Mouse (Mus musculus) midbrain, postnatal 0 days (tissue): ENCODE measurements around the gene Sigirr. TPM values are rescaled to one million over a fixed set of nuclear protein-coding genes. Genes with fewer than 3 reads are reported as not detected.

Source experiments
- ATAC-seq: fragments of 200-750 bp; cut with Nextera tagmentation; 2 replicates; pipeline ENCODE4 v1.8.0; 2017; ENCODE audit warnings: moderate number of reproducible peaks, mild to moderate bottlenecking, moderate TSS enrichment, moderate library complexity; ENCODE audit not compliant: low FRiP score
- DNase-seq: peaks from one replicate; pipeline ENCODE4 v3.0.0-alpha.2; 2015; ENCODE audit warnings: low spot score
- H3K27ac ChIP-seq: fragments of 300-500 bp; sonication (generic); 2 replicates; pipeline ENCODE4 v1.5.1; 2014; ENCODE audit warnings: low read depth, mild to moderate bottlenecking, low read length, mixed read lengths
- H3K27me3 ChIP-seq: fragments of 300-500 bp; sonication (generic); 2 replicates; pipeline ENCODE4 v1.6.1; 2014; ENCODE audit warnings: low read length, control low read depth, mixed read lengths; ENCODE audit not compliant: insufficient read depth
- H3K36me3 ChIP-seq: fragments of 300-500 bp; sonication (generic); 2 replicates; pipeline ENCODE4 v1.6.1; 2014; ENCODE audit warnings: low read length, control low read depth, mixed read lengths; ENCODE audit not compliant: insufficient read depth
- H3K4me1 ChIP-seq: fragments of 300-500 bp; sonication (generic); 2 replicates; pipeline ENCODE4 v1.6.1; 2014; ENCODE audit warnings: mild to moderate bottlenecking, control low read depth, antibody characterized with exemption, low read length, mixed read lengths; ENCODE audit not compliant: insufficient read depth
- H3K4me2 ChIP-seq: fragments of 300-500 bp; sonication (generic); 2 replicates; pipeline ENCODE4 v1.6.1; 2014; ENCODE audit warnings: low read depth, mild to moderate bottlenecking, low read length, mixed read lengths; ENCODE audit not compliant: poor library complexity, severe bottlenecking
- H3K4me3 ChIP-seq: fragments of 300-500 bp; sonication (generic); 2 replicates; pipeline ENCODE4 v1.5.1; 2014; ENCODE audit warnings: low read depth, mild to moderate bottlenecking, low read length, moderate library complexity
- H3K9ac ChIP-seq: fragments of 300-500 bp; sonication (generic); replicated peaks from 2 replicates; pipeline ENCODE4 v1.6.1; 2014; ENCODE audit warnings: mild to moderate bottlenecking, low read length, moderate library complexity, mixed read lengths; ENCODE audit not compliant: poor library complexity, severe bottlenecking
- H3K9me3 ChIP-seq: fragments of 300-500 bp; sonication (generic); 2 replicates; pipeline ENCODE4 v1.6.1; 2016; ENCODE audit warnings: low read length, control low read depth
- CTCF ChIP-seq: IDR thresholded peaks from 2 replicates; pipeline ENCODE4 v1.5.1; 2016; ENCODE audit warnings: antibody characterized with exemption, mild to moderate bottlenecking
- WGBS: fragments of 180-500 bp; shearing (Covaris S2); extraction: QIAGEN DNeasy Blood & Tissue Kit; methylation state at CpG from one replicate; pipeline ENCODE4 v1.1.7; 2014; 5-methylcytosine and 5-hydroxymethylcytosine counted together
- polyA plus RNA-seq: library from polyadenylated mRNA; unstranded; fragments of >200 nt; fragmentation: Nextera tagmentation; extraction: Ambion mirVana; gene quantifications from 2 replicates; pipeline ENCODE4 v1.2.1, GENCODE M21; 2015
- total RNA-seq: library from RNA; depleted of rRNA; stranded (reverse); fragments of >200 nt; gene quantifications from 2 replicates; pipeline ENCODE4 v1.2.3, GENCODE M21; 2014; rRNA removed

Gene Sigirr
- total and polyA plus RNA-seq, 2 experiments from 2014 or later = 1.8 to 3.9 TPM

GRCm38 (mm10) chr7:141048226-141049218 lies 51.9 kb downstream of the Sigirr start:
- TF ChIP-seq CTCF = peak; percentile 91
- Histone ChIP-seq H3K27ac (peak overlapping the region; percentile 63), H3K27me3 (no peaks in the 10 kb centered on the region), H3K9ac (peak overlapping the region; percentile 52), H3K4me3 (peak overlapping the region; percentile 38), H3K36me3 (no peaks in the 10 kb centered on the region), H3K4me2 (peak overlapping the region; percentile 87), H3K4me1 (no peaks in the 10 kb centered on the region), H3K9me3 (no peaks in the 10 kb centered on the region)
- ATAC-seq (peak; percentile 91), DNase-seq (peak; percentile 94)
- WGBS = 8% methylated on average over 21 of the region's 21 CpGs

- TF ChIP-seq CTCF = no peak
- Histone ChIP-seq H3K27me3 (no peaks in the 10 kb centered on the region), H3K9me3 (no peaks in the 10 kb centered on the region), H3K9ac (peak overlapping the region; percentile 52; the same call in 1 of the 2 replicates), H3K4me1 (no peaks in the 10 kb centered on the region), H3K4me3 (peak overlapping the region; percentile 38), H3K36me3 (no peaks in the 10 kb centered on the region), H3K4me2 (peak overlapping the region; percentile 87), H3K27ac (peak overlapping the region; percentile 63)
- peak; percentile 83 for DNase-seq
- WGBS = 6% methylated on average over 14 of the region's 19 CpGs
- peak; percentile 83 for ATAC-seq
Observed at GRCm38 (mm10) chr7:141047581-141048225, 52.7 kb downstream of the Sigirr start.

- H3K4me3 ChIP-seq = no peak overlapping the region
- WGBS = 72% methylated on average over 6 of the region's 6 CpGs
- no peak for DNase-seq
- H3K27me3 ChIP-seq = no peaks in the 10 kb centered on the region
- ATAC-seq = no peak
- H3K9me3 ChIP-seq = no peaks in the 10 kb centered on the region
- no peak for TF ChIP-seq CTCF
- H3K4me1 ChIP-seq = no peaks in the 10 kb centered on the region
- H3K4me2 ChIP-seq = peak overlapping the region; percentile 87; the same call in 1 of the 2 replicates
- H3K9ac ChIP-seq = no peak overlapping the region
- H3K36me3 ChIP-seq = no peaks in the 10 kb centered on the region
- H3K27ac ChIP-seq = 0 out of 2 replicates have a peak overlapping the region, but pooled peaks have one; percentile 18
Observed at GRCm38 (mm10) chr7:141046931-141047580, 53.3 kb downstream of the Sigirr start.

GRCm38 (mm10) chr7:141042539-141042938 lies 57.8 kb downstream of the Sigirr start:
- TF ChIP-seq CTCF = no peak
- Histone ChIP-seq H3K9me3 (no peaks in the 10 kb centered on the region), H3K4me3 (no peak overlapping the region), H3K4me2 (no peak overlapping the region), H3K36me3 (no peaks in the 10 kb centered on the region), H3K4me1 (no peaks in the 10 kb centered on the region), H3K9ac (no peak overlapping the region), H3K27me3 (no peaks in the 10 kb centered on the region), H3K27ac (no peak overlapping the region)
- DNase-seq (no peak), ATAC-seq (no peak)
- 53% methylated on average over 4 of the region's 4 CpGs for WGBS

GRCm38 (mm10) chr7:141041661-141042060 lies 58.7 kb downstream of the Sigirr start:
- Histone ChIP-seq H3K9ac (no peak overlapping the region), H3K9me3 (no peaks in the 10 kb centered on the region), H3K4me2 (no peak overlapping the region), H3K27ac (peak overlapping the region; percentile 47; the same call in 1 of the 2 replicates), H3K36me3 (no peaks in the 10 kb centered on the region), H3K4me1 (no peaks in the 10 kb centered on the region), H3K4me3 (no peak overlapping the region), H3K27me3 (no peaks in the 10 kb centered on the region)
- ATAC-seq (peak; percentile 52; the same call in 1 of the 2 replicates), DNase-seq (peak; percentile 83)
- no peak for TF ChIP-seq CTCF
- WGBS = 35% methylated on average over 5 of the region's 5 CpGs

Other genes starting within 250 kb of the Sigirr start
Only the 30 nearest of the 32 such genes appear.
- 19.1 and 26.0 TPM in 2 replicates for gene Bet1l, start 243.0 kb downstream of the Sigirr start, total RNA-seq
- gene Bet1l, start 243.0 kb downstream of the Sigirr start, polyA plus RNA-seq = 49.9 and 53.9 TPM in 2 replicates
- gene Psmd13, start 218.6 kb downstream of the Sigirr start, total RNA-seq = 107 and 136 TPM in 2 replicates
- gene Psmd13, start 218.6 kb downstream of the Sigirr start, polyA plus RNA-seq = 245 and 265 TPM in 2 replicates
- gene Sirt3, start 218.3 kb downstream of the Sigirr start, total RNA-seq = 55.5 and 66.3 TPM in 2 replicates
- gene Sirt3, start 218.3 kb downstream of the Sigirr start, polyA plus RNA-seq = 60.9 and 72.3 TPM in 2 replicates
- not detected in 2 replicates for gene Cox8b, start 200.1 kb downstream of the Sigirr start, total RNA-seq
- not detected in 2 replicates for gene Cox8b, start 200.1 kb downstream of the Sigirr start, polyA plus RNA-seq
- gene Nlrp6, start 179.7 kb downstream of the Sigirr start, total RNA-seq = 0.24 and 0.82 TPM in 2 replicates
- gene Nlrp6, start 179.7 kb downstream of the Sigirr start, polyA plus RNA-seq = 0.90 and 0.99 TPM in 2 replicates
- 7.8 and 10.5 TPM in 2 replicates for gene Pgghg, start 159.2 kb downstream of the Sigirr start, total RNA-seq
- 4.3 and 4.4 TPM in 2 replicates for gene Pgghg, start 159.2 kb downstream of the Sigirr start, polyA plus RNA-seq
- gene Ifitm5, start 150.3 kb downstream of the Sigirr start, total RNA-seq = 0.99 TPM in 1 of 2 replicates, not detected in the other
- 0.63 TPM in 1 of 2 replicates, not detected in the other for gene Ifitm5, start 150.3 kb downstream of the Sigirr start, polyA plus RNA-seq
- gene Gm45717, start 144.6 kb downstream of the Sigirr start, total RNA-seq = not detected in 2 replicates
- 0.81 TPM in 1 of 2 replicates, not detected in the other for gene Gm45717, start 144.6 kb downstream of the Sigirr start, polyA plus RNA-seq
- 66.6 and 79.1 TPM in 2 replicates for gene Ifitm2, start 144.6 kb downstream of the Sigirr start, total RNA-seq
- 200 and 218 TPM in 2 replicates for gene Ifitm2, start 144.6 kb downstream of the Sigirr start, polyA plus RNA-seq
- 9.7 and 16.3 TPM in 2 replicates for gene Ifitm1, start 133.4 kb downstream of the Sigirr start, total RNA-seq
- 14.6 and 21.2 TPM in 2 replicates for gene Ifitm1, start 133.4 kb downstream of the Sigirr start, polyA plus RNA-seq
- gene Ifitm3, start 89.8 kb downstream of the Sigirr start, total RNA-seq = 22.5 and 39.3 TPM in 2 replicates
- 67.8 and 80.5 TPM in 2 replicates for gene Ifitm3, start 89.8 kb downstream of the Sigirr start, polyA plus RNA-seq
- 0.99 and 1.1 TPM in 2 replicates for gene Ifitm6, start 82.6 kb downstream of the Sigirr start, total RNA-seq
- gene Ifitm6, start 82.6 kb downstream of the Sigirr start, polyA plus RNA-seq = 0.81 and 0.83 TPM in 2 replicates
- gene Gm17387, start 71.4 kb downstream of the Sigirr start, total RNA-seq = not detected in 2 replicates
- gene Gm17387, start 71.4 kb downstream of the Sigirr start, polyA plus RNA-seq = not detected in 2 replicates
- gene B4galnt4, start 39.5 kb downstream of the Sigirr start, total RNA-seq = 133 and 146 TPM in 2 replicates
- 52.1 and 53.9 TPM in 2 replicates for gene B4galnt4, start 39.5 kb downstream of the Sigirr start, polyA plus RNA-seq
- 0.49 TPM in 1 of 2 replicates, not detected in the other for gene Pkp3, start 22.4 kb downstream of the Sigirr start, total RNA-seq
- not detected in 2 replicates for gene Pkp3, start 22.4 kb downstream of the Sigirr start, polyA plus RNA-seq
- 0.33 and 1.1 TPM in 2 replicates for gene Ano9, start 17.2 kb upstream of the Sigirr start, total RNA-seq
- gene Ano9, start 17.2 kb upstream of the Sigirr start, polyA plus RNA-seq = 0.50 and 0.72 TPM in 2 replicates
- gene Ptdss2, start 21.8 kb upstream of the Sigirr start, total RNA-seq = 19.6 and 23.4 TPM in 2 replicates
- gene Ptdss2, start 21.8 kb upstream of the Sigirr start, polyA plus RNA-seq = 90.9 and 91.0 TPM in 2 replicates
- 39.1 and 47.1 TPM in 2 replicates for gene Rnh1, start 72.3 kb upstream of the Sigirr start, total RNA-seq
- gene Rnh1, start 72.3 kb upstream of the Sigirr start, polyA plus RNA-seq = 44.2 and 46.8 TPM in 2 replicates
- 109 and 113 TPM in 2 replicates for gene Hras, start 93.4 kb upstream of the Sigirr start, total RNA-seq
- gene Hras, start 93.4 kb upstream of the Sigirr start, polyA plus RNA-seq = 209 TPM in 2 replicates
- 11.5 and 14.9 TPM in 2 replicates for gene Lrrc56, start 93.6 kb upstream of the Sigirr start, total RNA-seq
- 8.6 TPM in 2 replicates for gene Lrrc56, start 93.6 kb upstream of the Sigirr start, polyA plus RNA-seq
- gene Lmntd2, start 113.5 kb upstream of the Sigirr start, total RNA-seq = not detected in 2 replicates
- gene Lmntd2, start 113.5 kb upstream of the Sigirr start, polyA plus RNA-seq = 0.10 and 0.36 TPM in 2 replicates
- 15.5 and 23.5 TPM in 2 replicates for gene Rassf7, start 115.3 kb upstream of the Sigirr start, total RNA-seq
- 20.7 and 21.7 TPM in 2 replicates for gene Rassf7, start 115.3 kb upstream of the Sigirr start, polyA plus RNA-seq
- gene Phrf1, start 128.2 kb upstream of the Sigirr start, total RNA-seq = 46.3 and 54.6 TPM in 2 replicates
- gene Phrf1, start 128.2 kb upstream of the Sigirr start, polyA plus RNA-seq = 35.1 and 39.5 TPM in 2 replicates
- gene Irf7, start 165.9 kb upstream of the Sigirr start, total RNA-seq = 3.9 and 4.5 TPM in 2 replicates
- 2.8 and 2.9 TPM in 2 replicates for gene Irf7, start 165.9 kb upstream of the Sigirr start, polyA plus RNA-seq
- not detected in 2 replicates for gene Cdhr5, start 176.2 kb upstream of the Sigirr start, total RNA-seq
- gene Cdhr5, start 176.2 kb upstream of the Sigirr start, polyA plus RNA-seq = not detected in 2 replicates
- gene Sct, start 178.6 kb upstream of the Sigirr start, total RNA-seq = 1.5 and 2.5 TPM in 2 replicates
- gene Sct, start 178.6 kb upstream of the Sigirr start, polyA plus RNA-seq = 3.3 and 4.3 TPM in 2 replicates
- gene Drd4, start 191.4 kb upstream of the Sigirr start, total RNA-seq = 0.55 and 0.61 TPM in 2 replicates
- gene Drd4, start 191.4 kb upstream of the Sigirr start, polyA plus RNA-seq = 0.73 and 0.98 TPM in 2 replicates
- 246 and 289 TPM in 2 replicates for gene Deaf1, start 227.1 kb upstream of the Sigirr start, total RNA-seq
- gene Deaf1, start 227.1 kb upstream of the Sigirr start, polyA plus RNA-seq = 291 and 306 TPM in 2 replicates
- gene Tmem80, start 227.2 kb upstream of the Sigirr start, total RNA-seq = 25.8 and 29.1 TPM in 2 replicates
- gene Tmem80, start 227.2 kb upstream of the Sigirr start, polyA plus RNA-seq = 31.5 and 34.5 TPM in 2 replicates
- 2.4 and 3.1 TPM in 2 replicates for gene Eps8l2, start 238.3 kb upstream of the Sigirr start, total RNA-seq
- gene Eps8l2, start 238.3 kb upstream of the Sigirr start, polyA plus RNA-seq = 0.48 and 0.74 TPM in 2 replicates